Mouse (Mus musculus): ENCODE data around the gene Brms1. TPM values are rescaled to one million over a fixed set of nuclear protein-coding genes. Genes with fewer than 3 reads are reported as not detected.

Gene Brms1
- total RNA-seq (2023) = 59.2 to 73.9 TPM (median 68.5 TPM) in 4 replicates

GRCm38 (mm10) chr19:5040862-5041523, at the start of gene Brms1:
Gene Brms1 (plus strand): TSS chr19:5041354.

GRCm38 (mm10) chr19:5023621-5024479, 17.3 kb upstream of the Brms1 start, which contains the start of gene Slc29a2:
Gene Slc29a2 (plus strand): TSS chr19:5023860.

GRCm38 (mm10) chr19:5038709-5039156, 2.4 kb upstream of the Brms1 start, which contains the start of the genes B4gat1 and AC124502.3:
Gene B4gat1 (plus strand): TSS chr19:5038826.
Gene AC124502.3 (plus strand): TSS chr19:5038891.

GRCm38 (mm10) chr19:5050047-5050905, 9.1 kb downstream of the Brms1 start, which contains the start of gene Rin1:
Gene Rin1 (plus strand): TSS chr19:5050481.

GRCm38 (mm10) chr19:5067867-5068569, 26.9 kb downstream of the Brms1 start, which contains the start of gene Cd248:
Gene Cd248 (plus strand): TSS chr19:5068078.

GRCm38 (mm10) chr19:5085145-5085863, 44.1 kb downstream of the Brms1 start, which contains the start of gene Tmem151a:
Gene Tmem151a (minus strand): TSS chr19:5085531.

GRCm38 (mm10) chr19:5087884-5088728, 47.0 kb downstream of the Brms1 start, which contains the start of gene Yif1a:
Gene Yif1a (plus strand): TSS chr19:5088538.

GRCm38 (mm10) chr19:5098363-5099143, 57.4 kb downstream of the Brms1 start, which contains the start of gene Cnih2:
Gene Cnih2 (minus strand): TSS chr19:5098521.

Other genes with a start within 250 kb of the Brms1 start
- 61.9 to 70.4 TPM (median 67.2 TPM) in 4 replicates for gene Rbm4, start 247.5 kb upstream of the Brms1 start, total RNA-seq (2023)
- 31.5 to 41.0 TPM (median 35.7 TPM) in 4 replicates for gene Gm21992, start 229.7 kb upstream of the Brms1 start, total RNA-seq (2023)
- gene Rbm14, start 229.7 kb upstream of the Brms1 start, total RNA-seq (2023) = 62.0 to 86.9 TPM (median 81.9 TPM) in 4 replicates
- 17.3 to 22.6 TPM (median 21.8 TPM) in 4 replicates for gene Ccs, start 202.0 kb upstream of the Brms1 start, total RNA-seq (2023)
- gene Ccdc87, start 202.0 kb upstream of the Brms1 start, total RNA-seq (2023) = not detected in 4 replicates
- gene Ctsf, start 186.2 kb upstream of the Brms1 start, total RNA-seq (2023) = 0.88 to 1.8 TPM (median 1.5 TPM) in 4 replicates
- not detected in 4 replicates for gene Actn3, start 163.4 kb upstream of the Brms1 start, total RNA-seq (2023)
- 7.5 to 11.4 TPM (median 9.0 TPM) in 4 replicates for gene Zdhhc24, start 162.7 kb upstream of the Brms1 start, total RNA-seq (2023)
- 2.5 to 3.7 TPM (median 2.6 TPM) in 4 replicates for gene Bbs1, start 134.7 kb upstream of the Brms1 start, total RNA-seq (2023)
- 65.2 to 87.2 TPM (median 74.8 TPM) in 4 replicates for gene Dpp3, start 113.1 kb upstream of the Brms1 start, total RNA-seq (2023)
- 1.5 to 2.5 TPM (median 2.0 TPM) in 4 replicates for gene Peli3, start 98.2 kb upstream of the Brms1 start, total RNA-seq (2023)
- 24.7 to 38.8 TPM (median 33.6 TPM) in 4 replicates for gene Mrpl11, start 79.2 kb upstream of the Brms1 start, total RNA-seq (2023)
- gene Npas4, start 51.0 kb upstream of the Brms1 start, total RNA-seq (2023) = not detected in 4 replicates
- gene Slc29a2, start 17.5 kb upstream of the Brms1 start, total RNA-seq (2023) = 2.2 to 7.1 TPM (median 4.2 TPM) in 4 replicates
- gene B4gat1, start 2.5 kb upstream of the Brms1 start, total RNA-seq (2023) = 2.3 to 4.9 TPM (median 3.2 TPM) in 4 replicates
- 0.37 to 2.7 TPM (median 1.3 TPM) in 4 replicates for gene AC124502.3, start 2.5 kb upstream of the Brms1 start, total RNA-seq (2023)
- 3.0 to 3.9 TPM (median 3.3 TPM) in 4 replicates for gene Rin1, start 9.1 kb downstream of the Brms1 start, total RNA-seq (2023)
- gene Cd248, start 26.7 kb downstream of the Brms1 start, total RNA-seq (2023) = not detected in 4 replicates
- 0.15 to 2.9 TPM (median 0.31 TPM) in 3 of 4 replicates, not detected in the other for gene Tmem151a, start 44.2 kb downstream of the Brms1 start, total RNA-seq (2023)
- gene Yif1a, start 47.2 kb downstream of the Brms1 start, total RNA-seq (2023) = 31.0 to 32.1 TPM (median 31.7 TPM) in 4 replicates
- 0.86 to 1.6 TPM (median 1.3 TPM) in 4 replicates for gene Cnih2, start 57.2 kb downstream of the Brms1 start, total RNA-seq (2023)
- gene Rab1b, start 65.7 kb downstream of the Brms1 start, total RNA-seq (2023) = 96.5 to 104 TPM (median 103 TPM) in 4 replicates
- 34.4 to 45.7 TPM (median 38.8 TPM) in 4 replicates for gene Klc2, start 77.2 kb downstream of the Brms1 start, total RNA-seq (2023)
- 72.0 to 82.2 TPM (median 75.3 TPM) in 4 replicates for gene Pacs1, start 231.8 kb downstream of the Brms1 start, total RNA-seq (2023)

All from B cell, adult 62 days (primary cell).